Mouse (Mus musculus): ENCODE data around the gene Tti1.

The Tti1 gene

DNA sequence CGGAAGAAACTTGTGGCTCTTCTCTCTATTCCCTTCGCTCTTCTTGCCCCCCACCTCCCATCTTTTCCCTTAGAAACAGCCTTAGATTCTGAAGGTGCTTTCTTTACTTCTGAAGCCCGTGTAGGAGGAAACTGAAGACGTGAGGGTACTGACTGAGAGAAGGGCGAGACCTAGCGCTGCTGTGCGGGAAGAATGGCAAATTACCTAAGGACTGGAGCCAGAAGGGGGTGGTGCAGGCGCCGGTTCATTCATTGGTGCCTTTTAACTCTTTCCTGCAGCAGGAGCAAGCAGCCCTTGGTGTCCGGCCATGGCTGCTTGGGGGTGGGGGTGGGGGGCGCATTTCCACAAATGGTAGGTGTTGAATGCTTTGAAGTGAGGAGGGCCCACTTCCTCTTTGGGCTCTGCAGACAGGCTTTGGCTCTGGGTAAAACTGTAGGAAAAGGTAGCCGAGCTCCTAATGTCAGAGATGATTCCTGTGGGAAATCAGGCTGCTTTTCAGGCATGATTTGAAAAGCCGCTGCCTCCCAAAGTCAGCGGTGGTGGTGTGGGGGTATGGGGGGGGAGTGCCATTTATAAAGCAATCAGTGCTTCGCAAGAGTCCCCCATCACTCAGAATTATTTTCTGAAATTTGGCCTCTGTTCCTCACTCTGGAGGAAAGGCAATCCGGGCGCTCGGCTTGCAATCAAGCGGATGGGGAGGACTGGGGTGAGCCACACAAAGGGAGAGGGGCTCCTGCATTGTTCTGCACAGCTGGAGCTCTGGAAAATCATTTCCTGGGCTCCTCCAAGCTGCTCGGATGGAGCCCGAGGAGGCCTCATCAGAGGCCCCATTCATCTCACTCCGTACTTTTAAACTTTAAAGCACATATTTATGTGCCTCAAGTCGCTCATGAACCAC, 53.4 kb downstream of the Tti1 start:
- DNase-seq (ENCODE audit: low spot score in 2 of 2), result no peak

DNA sequence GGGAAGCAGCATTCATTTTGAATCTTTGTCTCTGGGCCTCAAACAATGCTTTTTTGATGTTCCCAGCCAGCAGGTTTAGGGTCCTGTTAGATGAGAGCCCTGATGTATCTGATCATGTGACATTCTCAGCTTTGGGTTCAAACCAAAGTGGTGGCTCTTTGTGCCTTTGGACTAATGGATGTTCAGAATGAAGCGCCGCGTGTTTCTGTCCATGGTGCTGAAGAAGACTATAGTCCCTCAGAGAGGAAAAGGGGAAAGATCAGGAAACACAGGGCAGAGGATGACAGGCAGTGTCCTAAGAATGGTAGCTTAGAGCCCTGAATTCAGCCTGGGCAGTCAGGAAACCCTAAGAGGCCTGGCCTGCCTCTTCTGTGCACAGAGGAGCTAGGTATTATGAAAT, 57.6 kb downstream of the Tti1 start:
- DNase-seq (ENCODE audit: low spot score in 2 of 2), result no peak

DNA sequence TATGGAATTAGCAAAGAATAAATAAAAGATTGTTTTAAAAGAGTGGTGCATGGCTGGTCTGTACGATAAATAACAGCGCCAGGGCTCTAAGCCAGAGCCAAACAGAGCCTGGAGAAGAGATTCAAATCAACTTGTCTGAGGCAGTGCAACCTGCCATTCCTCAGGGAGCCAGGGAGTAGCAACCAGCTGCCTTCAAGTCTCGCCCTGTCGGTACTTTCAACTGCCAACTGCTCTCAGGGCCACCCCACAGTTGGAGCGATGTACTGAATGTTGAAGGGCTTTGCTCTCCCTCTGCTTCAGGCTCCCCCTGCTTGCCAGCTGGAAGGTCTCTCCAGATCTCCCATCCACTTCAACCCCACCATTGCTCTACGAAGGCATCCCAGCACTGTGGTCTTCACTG, 58.1 kb downstream of the Tti1 start:
- DNase-seq (ENCODE audit: low spot score in 2 of 2), result no peak

DNA sequence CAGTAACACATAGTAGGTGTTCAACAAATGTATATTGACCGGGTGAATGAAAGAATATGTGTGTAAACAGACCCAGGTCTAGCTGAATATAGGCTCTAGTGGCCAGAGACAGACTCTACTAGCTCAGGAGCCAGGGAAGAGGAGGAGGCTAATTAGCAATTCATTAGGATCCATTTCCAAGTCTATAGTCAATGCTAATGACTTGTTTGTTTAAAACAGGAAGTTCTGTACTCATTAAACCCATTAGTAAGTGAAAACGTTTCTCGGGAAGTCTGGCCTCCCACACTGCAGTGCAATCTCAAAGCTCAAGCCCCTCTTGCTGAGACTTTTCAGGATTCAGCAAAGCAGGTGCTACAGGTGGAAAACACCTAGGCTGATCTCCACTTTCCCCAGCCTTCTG, 60.4 kb downstream of the Tti1 start:
- no peak for DNase-seq (ENCODE audit: low spot score in 2 of 2)

DNA sequence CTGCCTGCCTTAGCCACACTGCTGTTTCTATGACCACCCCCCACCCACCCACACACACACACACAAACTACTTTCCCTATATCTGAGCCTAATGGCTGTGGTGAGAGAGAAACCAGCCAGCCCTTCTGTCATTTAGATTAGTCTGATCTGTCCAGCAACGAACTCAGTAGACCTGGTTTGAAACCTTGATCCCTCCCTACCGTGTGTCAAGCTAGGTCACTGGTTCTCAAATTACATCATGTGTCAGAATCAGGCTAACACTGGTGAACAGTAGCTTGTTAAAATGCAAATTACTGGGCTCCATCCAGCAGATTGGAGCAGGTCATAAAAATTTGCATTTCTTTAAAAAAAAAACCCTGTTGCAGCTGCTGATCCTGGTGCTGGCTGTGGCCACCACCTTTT, 70.5 kb downstream of the Tti1 start:
- DNase-seq (ENCODE audit: low spot score in 2 of 2), result no peak

DNA sequence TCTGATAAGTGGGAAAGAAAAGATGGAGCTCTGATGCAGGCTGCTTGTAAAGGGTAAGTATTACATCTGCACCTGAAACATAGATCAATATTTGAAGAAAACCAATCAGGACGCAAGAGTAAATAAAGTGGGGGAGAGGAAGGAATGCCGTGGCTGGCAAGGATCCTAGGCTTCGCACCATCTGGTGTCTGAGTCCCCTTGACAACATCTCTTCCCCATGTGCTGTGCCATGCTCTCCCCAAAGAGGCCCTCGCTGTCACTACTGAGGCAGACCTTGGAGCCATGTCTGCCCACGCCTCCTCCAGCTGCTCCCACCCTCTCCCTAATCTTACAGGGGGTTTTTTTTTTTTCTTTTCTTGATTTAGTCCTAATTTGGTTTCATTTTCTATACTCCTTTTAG, 74.3 kb downstream of the Tti1 start:
- DNase-seq (ENCODE audit: low spot score in 2 of 2), result peak in 1 of 2 experiments; percentile 24

DNA sequence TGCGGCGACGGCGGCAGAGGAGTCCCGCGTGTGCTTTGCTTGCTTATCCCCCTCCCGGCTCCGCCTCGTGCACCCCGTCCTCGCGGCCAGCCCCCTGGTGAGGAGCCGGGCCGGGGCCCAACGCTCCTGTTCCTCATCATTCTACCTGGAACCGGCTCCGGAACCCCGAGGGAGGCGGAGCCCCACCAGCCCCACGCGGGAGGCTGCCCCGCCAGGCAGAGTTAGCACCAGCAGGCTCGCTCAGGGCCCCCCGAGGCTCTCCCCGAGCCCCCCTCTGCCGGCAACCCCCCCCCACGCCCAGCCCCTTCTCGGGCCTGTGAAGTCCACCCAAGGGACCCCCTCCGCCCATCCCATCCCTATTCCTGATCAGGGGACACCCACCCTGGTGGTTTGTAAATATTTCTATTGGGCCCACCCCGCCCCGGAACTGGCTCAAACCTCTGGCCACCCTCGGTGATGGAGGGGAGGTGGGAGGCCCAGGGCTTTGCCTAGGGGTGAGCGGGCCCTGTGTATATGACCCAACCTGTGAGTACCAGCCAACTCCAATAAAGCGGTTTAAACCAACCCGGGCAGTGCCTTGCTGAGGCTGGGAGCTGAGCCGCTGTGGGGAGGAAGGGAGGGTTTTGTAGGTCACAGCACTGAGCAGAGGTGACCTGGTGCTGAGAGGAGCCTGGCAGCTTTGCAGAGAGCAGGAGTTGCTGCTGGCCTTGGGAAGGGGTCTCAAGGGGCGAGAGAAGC, 83.9 kb downstream of the Tti1 start:
- DNase-seq (ENCODE audit: low spot score in 2 of 2), result no peak

DNA sequence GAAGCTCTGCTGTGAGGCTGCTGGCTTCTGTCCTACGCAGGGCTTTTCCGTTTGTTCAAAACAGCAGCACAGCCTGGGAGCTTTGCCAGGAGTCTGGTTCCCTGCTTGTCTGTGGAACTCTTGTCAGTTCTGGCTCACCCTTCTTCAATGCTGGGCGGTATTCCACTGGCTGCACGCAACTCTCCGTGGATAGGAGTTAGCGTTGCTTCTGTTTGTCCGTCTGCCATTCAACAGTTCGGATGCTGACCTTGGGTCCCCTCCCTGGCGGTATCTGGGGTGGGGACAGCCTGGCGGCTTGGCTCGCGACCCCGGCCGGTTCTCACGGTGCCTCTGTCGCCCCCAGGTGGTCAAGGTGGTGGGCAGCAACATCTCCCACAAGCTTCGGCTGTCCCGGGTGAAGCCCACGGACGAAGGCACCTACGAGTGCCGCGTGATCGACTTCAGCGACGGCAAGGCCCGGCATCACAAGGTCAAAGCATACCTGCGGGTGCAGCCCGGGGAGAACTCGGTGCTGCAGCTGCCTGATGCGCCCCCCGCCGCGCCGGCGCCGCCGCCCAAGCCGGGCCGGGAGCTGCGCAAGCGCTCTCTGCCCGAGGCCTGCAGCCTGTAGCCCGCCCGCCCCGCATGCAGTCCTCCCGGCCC, 84.6 kb downstream of the Tti1 start:
- DNase-seq (ENCODE audit: low spot score in 2 of 2), result peak; percentile 55 to 88

DNA sequence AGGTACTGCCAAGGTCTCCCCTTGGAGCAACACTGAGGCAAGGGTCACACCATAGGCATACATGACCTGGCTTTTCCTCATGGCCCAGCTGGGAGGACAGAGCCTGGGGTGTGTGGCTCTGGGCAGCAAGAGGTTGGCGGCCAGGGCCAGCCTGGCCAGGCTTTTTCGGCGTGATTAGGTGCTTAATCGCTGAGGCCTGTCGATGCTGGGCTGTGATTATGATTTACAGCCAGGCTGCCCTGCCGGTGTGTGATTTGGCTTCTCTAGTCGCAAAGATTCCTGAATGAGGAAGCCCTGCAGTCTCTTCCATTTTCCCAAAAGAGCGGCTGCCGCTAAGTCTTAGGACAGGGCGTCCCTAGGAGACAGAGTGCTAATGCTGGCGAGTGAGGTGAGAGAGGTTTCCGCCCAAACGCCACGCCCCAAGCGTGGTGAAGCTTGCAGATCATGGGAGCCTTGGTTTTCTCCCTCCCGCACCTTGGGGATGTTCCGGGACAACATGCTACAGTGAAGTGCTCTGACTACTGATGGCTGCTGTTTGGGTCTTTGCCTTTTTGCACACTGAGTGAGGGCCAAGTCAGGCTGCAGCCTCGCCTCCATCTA, 87.5 kb downstream of the Tti1 start:
- no peak for DNase-seq (ENCODE audit: low spot score in 2 of 2)

DNA sequence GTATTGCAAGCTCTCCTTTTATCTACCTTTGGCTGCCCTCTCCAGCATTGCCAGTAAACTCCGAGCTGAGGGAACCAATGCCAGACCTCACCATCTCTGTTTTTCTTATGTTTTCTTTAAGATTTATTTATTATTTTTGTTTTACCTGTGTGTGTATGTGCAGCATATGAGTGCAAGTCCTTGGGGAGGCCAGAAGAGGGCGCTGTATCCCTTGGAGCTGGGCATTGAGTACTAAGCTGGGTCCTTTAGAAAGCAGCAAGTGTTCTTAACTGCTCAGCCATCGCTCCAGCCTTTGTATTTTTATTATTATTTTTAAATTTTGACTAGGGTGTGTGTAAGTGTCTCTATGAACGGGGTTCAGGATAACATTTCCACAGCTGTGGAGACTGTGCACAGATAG, 91.6 kb downstream of the Tti1 start:
- no peak for DNase-seq (ENCODE audit: low spot score in 2 of 2)

DNA sequence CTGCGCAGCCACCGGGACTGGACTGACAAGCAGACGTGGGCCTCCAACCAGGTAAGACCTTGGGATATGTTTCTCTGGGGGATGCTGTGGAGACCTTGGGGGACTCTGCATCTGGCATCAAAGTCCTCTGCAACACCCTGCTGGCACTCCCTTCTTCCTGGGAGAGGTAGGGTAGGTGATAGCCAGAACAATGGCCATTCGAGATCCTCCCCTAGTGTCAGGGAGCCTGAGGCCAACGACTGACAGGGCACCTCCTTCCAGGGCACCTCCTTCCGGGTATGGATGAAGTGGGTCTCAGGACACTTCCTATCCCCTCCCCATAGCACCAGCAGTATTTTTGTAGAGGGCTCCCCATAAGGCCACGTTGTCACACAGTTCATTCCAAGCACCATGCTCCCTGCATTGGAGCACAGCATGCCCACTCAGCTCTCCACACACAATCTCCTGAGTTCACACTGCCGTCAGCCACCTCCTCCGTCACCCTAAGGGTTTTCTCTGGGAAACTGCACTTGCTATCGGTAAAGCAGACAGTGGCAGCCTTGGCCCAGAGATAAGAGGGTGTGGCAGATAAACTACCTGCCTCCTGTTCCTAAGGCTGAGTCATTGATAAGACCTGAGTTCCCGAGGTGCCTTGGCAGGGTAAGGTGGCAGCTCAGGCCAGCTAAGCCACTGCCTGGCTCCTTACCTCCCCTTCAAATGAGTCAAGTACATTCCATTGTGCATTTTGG, 92.6 kb downstream of the Tti1 start:
- no peak for DNase-seq (ENCODE audit: low spot score in 2 of 2)

DNA sequence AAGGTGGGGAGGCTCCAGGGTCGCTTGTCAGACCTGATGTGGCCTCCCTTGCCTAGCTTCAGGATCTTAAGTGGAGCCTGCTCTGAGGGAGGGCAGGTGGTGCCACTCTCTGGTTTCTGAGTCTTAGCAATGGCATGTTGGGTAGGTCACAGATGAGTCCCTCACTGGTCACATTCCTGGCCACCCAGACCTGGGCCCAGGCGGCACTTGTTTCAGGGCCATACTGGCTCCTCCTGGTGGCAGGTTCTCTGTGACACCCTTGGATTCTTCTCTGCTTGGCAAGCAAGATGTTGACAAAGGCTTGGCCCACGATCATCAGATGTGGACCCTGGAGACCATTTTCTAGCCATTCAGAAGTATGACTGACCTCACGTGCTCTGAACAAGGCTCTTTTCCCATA, 95.6 kb downstream of the Tti1 start:
- DNase-seq (ENCODE audit: low spot score in 2 of 2), result no peak

Measured in left cerebral cortex, adult 9 months (tissue).